Mouse (Mus musculus): Measurements from ENCODE around the gene Src. TPM values are rescaled to one million over a fixed set of nuclear protein-coding genes. Genes with fewer than 3 reads are reported as not detected.
A peak's percentile ranks its signal among the peaks of the same experiment; 100 is the strongest.

The Src gene
- polyA plus RNA-seq, 1 experiment = 15.4 TPM

- H3K27ac ChIP-seq (ENCODE audit: control insufficient read depth, insufficient read depth, low read depth, low read length, poor library complexity) = no peak overlapping the region
- no peak overlapping the region for H3K4me3 ChIP-seq (replicated peaks; ENCODE audit: control insufficient read depth, low read depth, low read length)
- WGBS = 90% methylated on average over 7 of the region's 7 CpGs
- no peaks in the 10 kb centered on the region for H3K4me1 ChIP-seq (ENCODE audit: control insufficient read depth, insufficient read depth, low read length)
- TF ChIP-seq CTCF (IDR thresholded peaks at IDR 0.05; ENCODE audit: control insufficient read depth, insufficient read depth, low read length) (no peak), POLR2A (IDR thresholded peaks at IDR 0.05; ENCODE audit: borderline replicate concordance, control insufficient read depth, low read depth, low read length) (no peak)
Observed at GRCm38 (mm10) chr2:157389591-157389921, 28.7 kb upstream of the Src start.

GRCm38 (mm10) chr2:157392331-157392730 is 25.9 kb upstream of the Src start:
- no peak for TF ChIP-seq POLR2A (IDR thresholded peaks at IDR 0.05; ENCODE audit: borderline replicate concordance, control insufficient read depth, low read depth, low read length)
- TF ChIP-seq CTCF (IDR thresholded peaks at IDR 0.05; ENCODE audit: control insufficient read depth, insufficient read depth, low read length) = no peak
- 79% methylated on average over 2 of the region's 2 CpGs for WGBS

GRCm38 (mm10) chr2:157393549-157393948 is 24.7 kb upstream of the Src start:
- TF ChIP-seq CTCF (IDR thresholded peaks at IDR 0.05; ENCODE audit: control insufficient read depth, insufficient read depth, low read length) (no peak), POLR2A (IDR thresholded peaks at IDR 0.05; ENCODE audit: borderline replicate concordance, control insufficient read depth, low read depth, low read length) (no peak)
- H3K4me1 ChIP-seq (ENCODE audit: control insufficient read depth, insufficient read depth, low read length) = no peaks in the 10 kb centered on the region; the same call in 1 of the 2 replicates
- no peak overlapping the region for H3K4me3 ChIP-seq (replicated peaks; ENCODE audit: control insufficient read depth, low read depth, low read length)
- no peak overlapping the region for H3K27ac ChIP-seq (ENCODE audit: control insufficient read depth, insufficient read depth, low read depth, low read length, poor library complexity)
- 95% methylated on average over 4 of the region's 4 CpGs for WGBS

More at GRCm38 (mm10) chr2:157392331-157392730, 25.9 kb upstream of the Src start:
- Histone ChIP-seq H3K27ac (ENCODE audit: control insufficient read depth, insufficient read depth, low read depth, low read length, poor library complexity) (no peak overlapping the region), H3K4me3 (replicated peaks; ENCODE audit: control insufficient read depth, low read depth, low read length) (no peak overlapping the region), H3K4me1 (ENCODE audit: control insufficient read depth, insufficient read depth, low read length) (no peaks in the 10 kb centered on the region; the same call in 1 of the 2 replicates)

- 80% methylated on average over 6 of the region's 6 CpGs for WGBS
- no peak for TF ChIP-seq CTCF (IDR thresholded peaks at IDR 0.05; ENCODE audit: control insufficient read depth, insufficient read depth, low read length)
- TF ChIP-seq POLR2A (IDR thresholded peaks at IDR 0.05; ENCODE audit: borderline replicate concordance, control insufficient read depth, low read depth, low read length) = no peak
- Histone ChIP-seq H3K4me1 (ENCODE audit: control insufficient read depth, insufficient read depth, low read length) (no peaks in the 10 kb centered on the region; the same call in 1 of the 2 replicates), H3K4me3 (replicated peaks; ENCODE audit: control insufficient read depth, low read depth, low read length) (no peak overlapping the region), H3K27ac (ENCODE audit: control insufficient read depth, insufficient read depth, low read depth, low read length, poor library complexity) (peak overlapping the region; percentile 64; the same call in 1 of the 2 replicates)
Observed at GRCm38 (mm10) chr2:157394868-157395267, 23.4 kb upstream of the Src start.

- H3K4me3 ChIP-seq (replicated peaks; ENCODE audit: control insufficient read depth, low read depth, low read length) = peak overlapping the region; percentile 10
- 64% methylated on average over 5 of the region's 5 CpGs for WGBS
- H3K4me1 ChIP-seq (ENCODE audit: control insufficient read depth, insufficient read depth, low read length) = no peaks in the 10 kb centered on the region; the same call in 1 of the 2 replicates
- TF ChIP-seq CTCF (IDR thresholded peaks at IDR 0.05; ENCODE audit: control insufficient read depth, insufficient read depth, low read length) (no peak), POLR2A (IDR thresholded peaks at IDR 0.05; ENCODE audit: borderline replicate concordance, control insufficient read depth, low read depth, low read length) (no peak)
- H3K27ac ChIP-seq (ENCODE audit: control insufficient read depth, insufficient read depth, low read depth, low read length, poor library complexity) = peak overlapping the region; percentile 64
Observed at GRCm38 (mm10) chr2:157395371-157395770, 22.9 kb upstream of the Src start.

- no peak overlapping the region for H3K4me3 ChIP-seq (replicated peaks; ENCODE audit: control insufficient read depth, low read depth, low read length)
- TF ChIP-seq POLR2A (IDR thresholded peaks at IDR 0.05; ENCODE audit: borderline replicate concordance, control insufficient read depth, low read depth, low read length) (no peak), CTCF (IDR thresholded peaks at IDR 0.05; ENCODE audit: control insufficient read depth, insufficient read depth, low read length) (no peak)
- H3K4me1 ChIP-seq (ENCODE audit: control insufficient read depth, insufficient read depth, low read length) = no peaks in the 10 kb centered on the region; the same call in 1 of the 2 replicates
- 33% methylated on average over 13 of the region's 13 CpGs for WGBS
- H3K27ac ChIP-seq (ENCODE audit: control insufficient read depth, insufficient read depth, low read depth, low read length, poor library complexity) = peak overlapping the region; percentile 64
Observed at GRCm38 (mm10) chr2:157395960-157396359, 22.3 kb upstream of the Src start.

- 85% methylated on average over 4 of the region's 4 CpGs for WGBS
- no peak overlapping the region for H3K27ac ChIP-seq (ENCODE audit: control insufficient read depth, insufficient read depth, low read depth, low read length, poor library complexity)
- H3K4me3 ChIP-seq (replicated peaks; ENCODE audit: control insufficient read depth, low read depth, low read length) = no peak overlapping the region
- no peaks in the 10 kb centered on the region; the same call in 1 of the 2 replicates for H3K4me1 ChIP-seq (ENCODE audit: control insufficient read depth, insufficient read depth, low read length)
- TF ChIP-seq POLR2A (IDR thresholded peaks at IDR 0.05; ENCODE audit: borderline replicate concordance, control insufficient read depth, low read depth, low read length) (no peak), CTCF (IDR thresholded peaks at IDR 0.05; ENCODE audit: control insufficient read depth, insufficient read depth, low read length) (no peak)
Observed at GRCm38 (mm10) chr2:157397376-157397775, 20.9 kb upstream of the Src start.

- 87% methylated on average over 4 of the region's 4 CpGs for WGBS
- H3K4me1 ChIP-seq (ENCODE audit: control insufficient read depth, insufficient read depth, low read length) = no peaks in the 10 kb centered on the region; the same call in 1 of the 2 replicates
- no peak overlapping the region for H3K4me3 ChIP-seq (replicated peaks; ENCODE audit: control insufficient read depth, low read depth, low read length)
- H3K27ac ChIP-seq (ENCODE audit: control insufficient read depth, insufficient read depth, low read depth, low read length, poor library complexity) = no peak overlapping the region
- no peak for TF ChIP-seq POLR2A (IDR thresholded peaks at IDR 0.05; ENCODE audit: borderline replicate concordance, control insufficient read depth, low read depth, low read length)
- TF ChIP-seq CTCF (IDR thresholded peaks at IDR 0.05; ENCODE audit: control insufficient read depth, insufficient read depth, low read length) = 0 out of 2 replicates have a peak, but pooled peaks have one; percentile 2
Observed at GRCm38 (mm10) chr2:157398539-157398938, 19.7 kb upstream of the Src start.

GRCm38 (mm10) chr2:157399797-157400196 is 18.4 kb upstream of the Src start:
- TF ChIP-seq POLR2A (IDR thresholded peaks at IDR 0.05; ENCODE audit: borderline replicate concordance, control insufficient read depth, low read depth, low read length) (no peak), CTCF (IDR thresholded peaks at IDR 0.05; ENCODE audit: control insufficient read depth, insufficient read depth, low read length) (no peak)
- 76% methylated on average over 10 of the region's 10 CpGs for WGBS
- Histone ChIP-seq H3K27ac (ENCODE audit: control insufficient read depth, insufficient read depth, low read depth, low read length, poor library complexity) (no peak overlapping the region), H3K4me3 (replicated peaks; ENCODE audit: control insufficient read depth, low read depth, low read length) (no peak overlapping the region), H3K4me1 (ENCODE audit: control insufficient read depth, insufficient read depth, low read length) (no peaks in the 10 kb centered on the region; the same call in 1 of the 2 replicates)

All from bone marrow, adult 2 months (tissue).